Mouse (Mus musculus) limb, embryonic 10.5 days (tissue): Measurements from ENCODE around the gene Olfml2a. TPM values are rescaled to one million over a fixed set of nuclear protein-coding genes. Genes with fewer than 3 reads are reported as not detected.

Experiments
- DNase-seq: peaks from one replicate; pipeline ENCODE4 v3.0.0-alpha.2; 2017; ENCODE audit warnings: low spot score
- H3K27ac ChIP-seq: fragments of 300-500 bp; sonication (generic); 2 replicates; pipeline ENCODE4 v1.5.1; 2016; ENCODE audit warnings: mild to moderate bottlenecking
- H3K27me3 ChIP-seq: fragments of 300-500 bp; sonication (generic); 2 replicates; pipeline ENCODE4 v1.6.1; 2016; ENCODE audit warnings: low read depth, mild to moderate bottlenecking; ENCODE audit not compliant: poor library complexity, severe bottlenecking
- H3K36me3 ChIP-seq: fragments of 300-500 bp; sonication (generic); 2 replicates; pipeline ENCODE4 v1.6.1; 2016; ENCODE audit warnings: mild to moderate bottlenecking, moderate library complexity
- H3K4me1 ChIP-seq: fragments of 300-500 bp; sonication (generic); 2 replicates; pipeline ENCODE4 v1.6.1; 2016
- H3K4me3 ChIP-seq: fragments of 300-500 bp; sonication (generic); 2 replicates; pipeline ENCODE4 v1.5.1; 2016; ENCODE audit warnings: mild to moderate bottlenecking, moderate library complexity
- H3K9me3 ChIP-seq: fragments of 300-500 bp; sonication (generic); replicated peaks from 2 replicates; pipeline ENCODE4 v1.6.1; 2016; ENCODE audit warnings: mild to moderate bottlenecking
- WGBS: fragments of 180-500 bp; shearing (Covaris S2); methylation state at CpG from one replicate; pipeline ENCODE4 v1.1.7; 2016; 5-methylcytosine and 5-hydroxymethylcytosine counted together
- polyA plus RNA-seq: library from polyadenylated mRNA; unstranded; fragments of >200 nt; fragmentation: Nextera tagmentation; extraction: Ambion mirVana; gene quantifications from 2 replicates; pipeline ENCODE4 v1.2.1, GENCODE M21; 2016

Olfml2a gene
- polyA plus RNA-seq, 1 experiment from 2014 or later: 2.7 TPM

DNA sequence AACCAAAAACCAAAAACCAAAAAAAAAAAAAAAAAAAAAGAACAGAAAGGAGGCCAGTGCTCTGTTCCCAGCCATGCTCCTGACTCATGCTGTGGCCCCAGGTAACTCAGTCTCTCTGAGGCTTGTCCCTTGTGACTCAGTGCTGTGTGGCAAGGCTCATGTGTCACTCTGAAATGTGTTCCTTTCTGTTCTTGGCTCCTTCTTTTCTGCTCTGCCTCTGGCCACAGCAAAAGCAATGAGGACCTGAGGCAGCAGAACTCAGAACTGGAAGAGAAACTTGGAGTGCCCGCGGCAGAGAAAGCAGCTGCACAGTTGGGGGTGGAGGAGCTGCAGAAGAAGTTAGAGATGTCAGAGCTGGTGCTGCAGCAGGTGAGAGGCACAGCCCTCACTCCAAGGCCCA is 42.4 kb downstream of the Olfml2a start:
- H3K9me3 ChIP-seq: no peaks in the 10 kb centered on the region
- H3K4me1 ChIP-seq: peaks cover 12% of the 10 kb centered on the region; the same call in 1 of the 2 replicates
- DNase-seq: no peak
- 45% methylated on average over 2 of the region's 2 CpGs for WGBS
- H3K27me3 ChIP-seq: no peaks in the 10 kb centered on the region
- H3K36me3 ChIP-seq: no peaks in the 10 kb centered on the region
- no peak overlapping the region for H3K4me3 ChIP-seq
- H3K27ac ChIP-seq: no peak overlapping the region

DNA sequence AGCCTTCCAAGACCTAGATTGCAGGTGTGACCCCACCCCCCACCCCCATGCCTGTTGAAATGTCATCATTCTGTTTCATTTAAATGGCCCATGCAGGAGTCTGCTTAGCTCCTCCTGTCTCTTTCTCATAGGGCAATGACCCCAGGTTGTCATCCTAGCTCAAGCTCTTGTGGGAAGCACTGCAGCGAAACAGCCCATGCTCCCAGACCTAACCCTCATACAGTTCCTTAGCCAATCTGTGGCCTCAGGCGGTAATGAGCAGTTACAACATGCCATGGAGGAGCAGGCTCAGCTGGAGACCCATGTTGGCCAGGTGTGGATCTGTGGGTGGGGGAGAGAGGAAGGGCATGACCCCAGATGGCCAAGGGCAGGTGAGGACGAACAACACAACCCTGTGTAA is 43.4 kb downstream of the Olfml2a start:
- Histone ChIP-seq H3K27ac (no peak overlapping the region), H3K4me3 (no peak overlapping the region), H3K36me3 (no peaks in the 10 kb centered on the region), H3K27me3 (no peaks in the 10 kb centered on the region), H3K4me1 (peaks cover 12% of the 10 kb centered on the region; the same call in 1 of the 2 replicates), H3K9me3 (no peaks in the 10 kb centered on the region)
- no peak for DNase-seq
- 71% methylated on average over 3 of the region's 3 CpGs for WGBS

DNA sequence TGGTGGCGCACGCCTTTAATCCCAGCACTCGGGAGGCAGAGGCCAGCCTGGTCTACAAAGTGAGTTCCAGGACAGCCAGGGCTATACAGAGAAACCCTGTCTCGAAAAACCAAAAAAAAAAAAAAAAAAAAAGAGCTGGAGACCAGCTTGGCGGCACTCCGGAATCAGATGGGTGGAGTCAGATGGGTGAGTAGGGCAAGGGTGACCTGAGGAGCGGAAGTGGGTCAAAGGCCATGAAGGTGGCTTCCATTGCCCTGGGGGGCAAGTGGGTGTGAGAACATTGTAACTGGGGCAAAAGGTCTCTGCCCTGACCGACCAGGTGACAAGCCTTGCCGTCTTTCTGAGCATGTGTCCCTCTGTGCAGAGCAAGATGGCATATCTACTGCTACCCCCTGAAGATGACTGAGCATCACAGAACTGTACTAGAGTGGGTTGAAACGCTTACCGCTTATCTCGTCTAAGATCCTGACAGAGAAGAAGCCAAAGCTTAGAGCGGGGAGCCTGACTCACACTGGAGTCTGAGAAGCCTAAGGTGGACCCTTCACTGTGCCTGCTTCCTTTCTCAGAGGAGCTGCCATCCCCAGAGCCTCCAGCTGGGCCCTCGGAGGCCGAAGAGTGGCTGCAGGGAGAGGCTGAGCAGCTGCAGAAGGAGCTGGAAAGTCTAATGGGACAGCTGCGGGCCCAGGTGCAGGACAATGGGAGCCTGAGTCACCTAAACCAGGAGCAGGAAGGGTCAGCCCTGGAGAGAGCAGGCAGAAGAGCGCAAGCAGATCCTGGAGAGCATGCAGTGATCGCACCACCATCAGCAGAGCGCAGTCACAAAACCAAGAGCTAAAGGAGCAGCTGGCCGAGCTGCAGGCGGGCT is 44.4 kb downstream of the Olfml2a start:
- Histone ChIP-seq H3K4me3 (no peak overlapping the region), H3K27me3 (no peaks in the 10 kb centered on the region), H3K27ac (no peak overlapping the region), H3K9me3 (no peaks in the 10 kb centered on the region), H3K4me1 (peaks cover 12% of the 10 kb centered on the region; the same call in 1 of the 2 replicates), H3K36me3 (no peaks in the 10 kb centered on the region)
- WGBS: 82% methylated on average over 21 of the region's 21 CpGs
- no peak for DNase-seq

- whole genome bisulfite sequencing: 81% methylated on average over 4 of the region's 4 CpGs
- no peak for DNase-seq
- Histone ChIP-seq H3K4me1 (peaks cover 12% of the 10 kb centered on the region; the same call in 1 of the 2 replicates), H3K27me3 (no peaks in the 10 kb centered on the region), H3K36me3 (no peaks in the 10 kb centered on the region), H3K9me3 (no peaks in the 10 kb centered on the region), H3K4me3 (no peak overlapping the region), H3K27ac (no peak overlapping the region)
Measured at GRCm38 (mm10) chr2:38977837-38978236, 46.1 kb downstream of the Olfml2a start.

- Histone ChIP-seq H3K27me3 (no peaks in the 10 kb centered on the region), H3K4me1 (no peaks in the 10 kb centered on the region), H3K36me3 (no peaks in the 10 kb centered on the region), H3K27ac (no peak overlapping the region), H3K4me3 (no peak overlapping the region), H3K9me3 (0 out of 2 replicates have a peak, but pooled peaks cover 4% of the 10 kb centered on the region)
- 98% methylated on average over 2 of the region's 2 CpGs for WGBS
- no peak for DNase-seq
Measured at GRCm38 (mm10) chr2:38983456-38983855, 51.7 kb downstream of the Olfml2a start.

DNA sequence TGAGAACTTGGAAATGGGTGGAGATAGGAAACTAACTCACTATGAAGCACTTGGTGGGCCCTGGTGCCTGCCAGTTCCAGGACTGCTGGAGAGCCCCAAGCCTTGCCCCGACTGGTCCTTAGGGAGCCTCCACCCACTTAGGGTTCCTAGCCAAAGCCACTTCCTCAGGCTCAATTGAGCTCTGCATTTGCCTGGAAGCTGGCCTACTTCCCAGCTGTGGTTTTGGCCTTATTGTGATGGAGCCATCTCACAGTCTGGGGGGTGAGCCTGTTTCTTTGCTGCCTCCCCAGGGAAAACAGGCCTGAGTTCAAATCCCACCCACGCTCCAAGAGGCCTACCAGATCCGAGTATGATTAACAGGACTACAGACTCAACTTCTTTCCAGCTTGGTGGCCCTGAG is 54.8 kb downstream of the Olfml2a start:
- WGBS: 91% methylated on average over 3 of the region's 3 CpGs
- no peak overlapping the region for H3K4me3 ChIP-seq
- H3K27ac ChIP-seq: no peak overlapping the region
- no peaks in the 10 kb centered on the region for H3K27me3 ChIP-seq
- no peaks in the 10 kb centered on the region for H3K36me3 ChIP-seq
- H3K9me3 ChIP-seq: 0 out of 2 replicates have a peak, but pooled peaks cover 4% of the 10 kb centered on the region
- H3K4me1 ChIP-seq: no peaks in the 10 kb centered on the region
- no peak for DNase-seq

DNA sequence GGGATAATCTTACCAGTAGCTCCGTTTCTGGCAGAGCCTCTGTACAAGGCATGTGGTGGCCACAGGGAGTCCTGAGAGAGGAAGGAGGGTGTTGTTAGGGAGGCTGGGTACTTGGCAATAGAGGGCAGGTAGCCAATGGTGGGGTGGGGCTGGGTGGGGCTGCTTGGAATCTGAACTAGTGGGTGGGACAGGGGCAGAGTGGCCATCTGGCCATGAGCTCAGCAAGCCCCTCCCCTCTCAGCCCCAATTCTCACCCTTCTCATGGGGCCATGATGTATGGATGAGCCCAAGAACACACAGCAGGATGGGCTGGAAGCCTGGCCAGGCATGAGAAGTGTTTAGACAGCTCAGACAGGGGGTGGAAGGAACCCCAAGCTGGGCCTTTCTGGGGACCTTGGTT is 55.6 kb downstream of the Olfml2a start:
- 66% methylated on average over 1 of the region's 1 CpGs for WGBS
- H3K27ac ChIP-seq: peak overlapping the region; percentile 44; the same call in 1 of the 2 replicates
- 0 out of 2 replicates have a peak, but pooled peaks cover 4% of the 10 kb centered on the region for H3K9me3 ChIP-seq
- H3K36me3 ChIP-seq: no peaks in the 10 kb centered on the region
- no peak overlapping the region for H3K4me3 ChIP-seq
- no peak for DNase-seq
- H3K4me1 ChIP-seq: no peaks in the 10 kb centered on the region
- no peaks in the 10 kb centered on the region for H3K27me3 ChIP-seq

DNA sequence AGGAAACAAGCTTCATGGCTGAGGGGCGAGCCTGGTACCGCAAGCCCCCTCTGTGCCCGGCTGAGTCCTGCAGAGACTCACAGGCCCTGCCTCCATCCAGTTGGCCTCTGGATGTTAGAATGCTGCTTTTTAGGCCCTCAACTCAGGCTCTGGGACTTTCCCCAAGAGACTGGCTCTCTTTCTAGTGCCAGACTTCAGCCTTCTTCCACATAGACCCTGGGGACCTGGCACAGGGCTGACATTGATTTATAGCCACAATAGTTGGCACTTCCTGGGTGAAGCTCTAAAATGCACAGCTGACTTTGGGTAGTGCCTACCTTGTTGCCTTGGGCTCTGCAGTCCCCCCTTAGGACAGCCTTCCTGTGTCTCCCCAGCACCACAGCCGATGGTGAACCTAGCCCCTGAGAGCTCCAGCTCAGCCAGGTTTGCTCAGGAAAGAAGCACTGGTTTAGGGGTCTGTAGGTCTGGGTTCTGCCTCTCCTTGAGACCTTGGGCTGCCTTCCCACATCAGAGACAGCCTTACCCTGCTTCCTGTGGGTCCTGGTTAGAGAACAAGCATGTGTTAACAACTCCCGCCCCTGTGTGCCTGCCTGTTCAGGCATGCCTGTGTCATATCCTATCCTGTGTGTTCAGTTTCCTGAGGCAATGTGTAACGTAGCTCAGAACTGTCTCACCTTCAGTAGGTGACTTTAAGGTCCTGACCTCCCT is 56.2 kb downstream of the Olfml2a start:
- Histone ChIP-seq H3K36me3 (no peaks in the 10 kb centered on the region), H3K27me3 (no peaks in the 10 kb centered on the region), H3K27ac (peak overlapping the region; percentile 44; the same call in 1 of the 2 replicates), H3K9me3 (0 out of 2 replicates have a peak, but pooled peaks cover 4% of the 10 kb centered on the region), H3K4me1 (no peaks in the 10 kb centered on the region), H3K4me3 (no peak overlapping the region)
- WGBS: 82% methylated on average over 6 of the region's 6 CpGs
- DNase-seq: no peak

DNA sequence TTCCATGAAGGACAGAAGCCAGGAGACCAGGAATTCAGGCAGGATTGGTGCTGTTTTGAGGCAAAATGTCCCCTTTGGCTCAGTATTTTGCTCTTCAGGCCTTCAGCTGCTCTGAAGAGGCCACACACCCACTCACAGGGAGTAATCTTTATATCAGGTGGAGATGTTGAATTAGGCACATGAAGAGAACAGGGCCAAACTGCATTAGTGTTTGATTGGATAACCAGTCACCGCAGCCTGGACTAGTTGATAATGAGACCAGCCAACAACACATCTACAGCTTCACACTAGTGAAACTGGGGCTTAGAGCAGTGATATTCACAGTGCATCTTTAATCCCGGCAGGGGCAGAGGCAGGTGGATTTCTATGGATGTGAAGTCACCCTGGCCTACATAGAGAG is 57.2 kb downstream of the Olfml2a start:
- no peaks in the 10 kb centered on the region for H3K27me3 ChIP-seq
- H3K27ac ChIP-seq: no peak overlapping the region
- no peak overlapping the region for H3K4me3 ChIP-seq
- 97% methylated on average over 2 of the region's 2 CpGs for WGBS
- no peaks in the 10 kb centered on the region for H3K4me1 ChIP-seq
- no peaks in the 10 kb centered on the region for H3K9me3 ChIP-seq
- no peak for DNase-seq
- no peaks in the 10 kb centered on the region for H3K36me3 ChIP-seq

DNA sequence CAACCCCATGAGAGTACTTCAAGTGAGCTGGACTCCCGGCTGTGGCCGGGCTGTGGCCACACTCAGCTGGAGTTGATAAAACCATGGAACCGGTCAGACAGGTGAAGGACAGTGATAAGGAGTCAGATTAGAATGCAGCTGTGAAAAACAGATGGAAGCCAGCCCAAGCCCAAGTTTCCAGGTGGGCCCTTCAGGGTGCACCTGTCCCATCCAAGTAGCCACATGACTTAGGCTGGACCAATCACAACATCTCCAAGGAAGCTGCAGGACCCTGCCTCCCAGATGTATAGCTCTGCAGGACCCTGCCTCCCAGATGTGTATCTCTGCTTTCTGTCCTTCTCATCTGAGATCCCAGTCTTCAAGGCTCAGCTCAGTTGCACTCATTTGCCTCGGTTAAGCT is 60.2 kb downstream of the Olfml2a start:
- H3K27me3 ChIP-seq: no peaks in the 10 kb centered on the region
- H3K36me3 ChIP-seq: no peaks in the 10 kb centered on the region
- no peak overlapping the region for H3K4me3 ChIP-seq
- 76% methylated on average over 4 of the region's 4 CpGs for WGBS
- H3K4me1 ChIP-seq: no peaks in the 10 kb centered on the region
- no peaks in the 10 kb centered on the region for H3K9me3 ChIP-seq
- no peak overlapping the region for H3K27ac ChIP-seq
- no peak for DNase-seq

DNA sequence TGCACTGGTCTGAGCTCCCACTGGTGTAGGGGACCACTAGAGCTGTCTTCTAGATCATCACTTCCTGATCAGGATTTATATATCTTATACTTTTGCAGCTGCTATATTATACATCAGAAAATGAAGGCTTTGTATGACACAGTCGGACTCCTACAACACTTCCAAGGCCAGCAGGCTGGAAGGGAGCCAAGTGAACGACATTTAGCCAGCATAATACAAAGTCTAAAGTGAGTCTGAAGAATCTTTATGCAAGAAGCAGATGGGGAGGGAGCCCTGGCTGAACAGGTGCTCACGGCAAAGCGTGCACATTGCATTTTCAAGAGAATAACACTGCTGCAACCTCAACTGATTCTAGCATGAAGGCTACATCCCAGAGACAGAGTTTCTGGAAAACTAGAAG is 60.7 kb downstream of the Olfml2a start:
- no peaks in the 10 kb centered on the region for H3K36me3 ChIP-seq
- no peak overlapping the region for H3K27ac ChIP-seq
- no peaks in the 10 kb centered on the region for H3K4me1 ChIP-seq
- no peak overlapping the region for H3K4me3 ChIP-seq
- DNase-seq: no peak
- H3K9me3 ChIP-seq: no peaks in the 10 kb centered on the region
- H3K27me3 ChIP-seq: no peaks in the 10 kb centered on the region
- 75% methylated on average over 4 of the region's 4 CpGs for WGBS

- 17% methylated on average over 33 of the region's 33 CpGs for WGBS
- Histone ChIP-seq H3K27me3 (no peaks in the 10 kb centered on the region), H3K9me3 (no peaks in the 10 kb centered on the region), H3K4me1 (peaks cover 9% of the 10 kb centered on the region), H3K27ac (peak within 1 kb of the TSS; percentile 68), H3K36me3 (peaks cover 37% of the 10 kb centered on the region), H3K4me3 (peak within 1 kb of the TSS; percentile 47)
- peak; percentile 94 for DNase-seq
Measured at GRCm38 (mm10) chr2:38997386-38998374, 65.9 kb downstream of the Olfml2a start, which contains the start of gene Wdr38. Gene Wdr38 (plus strand): TSS chr2:38997476.
